Mouse (Mus musculus): ENCODE data around the gene Scn2a. TPM values are rescaled to one million over a fixed set of nuclear protein-coding genes. Genes with fewer than 3 reads are reported as not detected.
A peak's percentile ranks its signal among the peaks of the same experiment; 100 is the strongest.

The Scn2a gene
- 1.5 TPM in 2 replicates for total RNA-seq (2021)
- long read RNA-seq, partial matches to known transcripts: 0 of 2 reads
- long read RNA-seq, other reads (novel, unspliced or antisense): 2 of 2 reads

- peak; percentile 6 for DNase-seq
Observed at GRCm38 (mm10) chr2:65620556-65621166, at the start of gene Scn2a. Scn2a (plus strand) TSS chr2:65620771.

- no peak for DNase-seq
Observed at GRCm38 (mm10) chr2:65587679-65588078, 32.9 kb upstream of the Scn2a start.

DNA sequence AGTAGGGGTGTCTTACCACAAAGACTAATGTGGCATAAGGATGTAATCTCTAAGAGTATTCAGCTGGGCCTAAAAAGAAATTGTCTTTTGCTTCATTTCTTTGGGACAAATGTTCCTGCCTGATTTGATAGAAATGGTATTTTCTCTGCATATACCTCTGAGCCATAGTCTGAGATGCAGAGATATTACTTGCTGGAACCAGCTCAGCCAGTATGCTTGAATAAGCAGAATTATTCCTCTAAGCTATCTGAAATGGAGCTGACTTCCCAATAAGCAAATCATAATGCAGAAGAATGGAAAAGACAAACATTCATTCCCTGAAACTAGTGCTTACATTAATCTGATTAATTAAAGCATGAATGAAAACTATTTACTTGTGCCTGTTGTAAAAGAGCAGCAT, 12.8 kb upstream of the Scn2a start:
- DNase-seq: no peak

GRCm38 (mm10) chr2:65611887-65612286, 8.7 kb upstream of the Scn2a start:
- DNase-seq: no peak

- peak; percentile 48 for DNase-seq
Observed at GRCm38 (mm10) chr2:65619781-65620180, 790 bp upstream of the Scn2a start.

DNA sequence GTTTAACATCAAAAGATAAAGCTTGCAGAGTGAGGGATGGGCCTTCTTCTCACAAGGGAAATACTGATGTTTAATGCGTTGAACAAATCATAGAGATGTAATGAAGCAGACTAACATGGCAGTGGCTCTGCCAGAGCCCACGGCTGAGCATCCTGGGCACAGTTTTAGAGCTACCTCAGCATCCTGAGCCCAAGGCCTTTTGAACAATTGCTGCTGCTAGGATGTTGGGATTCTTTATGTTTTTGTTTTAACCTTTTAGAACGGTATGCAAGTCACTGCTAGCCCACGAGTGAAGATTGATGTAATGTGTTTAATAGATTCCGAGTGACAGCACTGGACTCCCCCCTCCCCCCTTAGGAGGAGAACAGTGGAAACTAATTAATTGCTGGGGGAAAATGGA, 683 bp downstream of the Scn2a start:
- no peak for DNase-seq

DNA sequence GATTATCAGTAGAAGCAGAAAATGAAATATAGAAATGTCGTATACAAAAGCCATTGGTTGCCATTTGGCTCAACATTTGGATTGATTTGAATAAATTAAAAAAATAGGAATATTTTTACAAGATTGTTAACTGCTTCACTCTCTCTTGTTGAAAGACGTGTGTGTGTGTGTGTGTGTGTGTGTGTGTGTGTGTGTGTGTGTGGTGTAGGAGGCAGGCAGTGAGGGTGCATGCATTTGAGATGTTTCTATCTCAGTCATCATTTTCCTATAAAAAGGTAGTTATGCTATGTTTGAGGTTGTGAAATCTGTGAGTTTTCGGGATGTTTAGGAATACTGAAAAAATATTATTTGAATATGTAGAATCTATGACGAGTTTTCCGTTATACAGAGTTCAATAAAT, 1.3 kb downstream of the Scn2a start:
- DNase-seq: no peak

DNA sequence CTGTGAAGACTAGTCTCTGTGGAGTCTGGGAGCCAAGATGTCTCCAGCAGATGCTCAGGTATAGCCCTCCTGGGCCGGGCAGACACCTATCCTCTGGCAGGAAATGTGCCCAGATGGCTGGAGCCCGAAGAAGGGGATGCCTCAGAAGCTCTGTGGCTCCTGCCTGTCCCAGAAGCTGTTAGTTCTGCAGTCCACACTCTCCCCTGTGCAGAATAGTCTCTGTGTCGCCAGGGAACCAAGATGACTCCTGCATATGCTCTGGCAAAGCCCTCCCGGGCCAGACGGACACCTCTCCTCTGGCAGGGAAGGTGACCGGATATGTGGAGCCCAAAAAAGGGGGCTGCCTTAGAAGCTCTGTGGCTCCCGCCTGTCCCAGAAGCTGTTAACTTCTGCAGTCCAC, 32.1 kb downstream of the Scn2a start:
- no peak for DNase-seq

DNA sequence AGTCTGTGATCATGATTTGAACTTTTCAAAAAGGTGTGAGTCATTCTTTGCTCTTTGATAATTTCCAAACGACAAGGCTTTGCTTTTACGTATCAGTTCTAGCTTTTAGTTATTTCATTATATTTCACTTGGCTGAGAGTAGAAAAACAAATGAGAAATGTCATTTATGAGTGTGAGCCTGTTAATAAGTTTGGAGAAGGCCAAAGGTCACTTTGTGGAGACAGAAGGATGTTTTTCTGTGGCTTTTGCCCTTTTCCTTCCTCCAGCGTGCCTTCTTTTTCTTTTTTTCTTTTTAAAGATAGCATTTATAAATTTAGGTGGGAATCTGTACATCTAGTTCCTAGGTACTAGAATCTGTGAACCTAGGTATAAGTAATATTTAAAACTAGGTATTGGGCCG, 36.5 kb downstream of the Scn2a start:
- DNase-seq: no peak

DNA sequence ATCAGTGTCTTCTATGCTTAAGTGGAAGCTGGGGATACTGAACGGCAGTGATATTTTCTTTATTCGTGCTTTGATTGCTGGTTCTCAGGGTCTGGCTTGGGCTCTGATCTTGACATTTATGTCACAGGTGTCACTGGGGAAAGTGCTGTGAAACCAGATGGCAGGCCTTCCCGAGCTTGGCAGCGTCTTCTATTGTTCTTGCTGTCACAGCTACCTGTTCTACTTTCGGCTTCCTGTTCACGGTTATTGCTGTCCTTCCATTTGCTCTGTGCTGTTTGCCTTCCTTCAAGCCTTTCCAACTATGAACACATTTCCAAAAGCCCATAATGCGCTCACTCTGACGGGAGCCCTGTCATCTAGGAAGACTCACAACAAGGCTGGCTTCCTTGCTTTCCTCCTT, 37.9 kb downstream of the Scn2a start:
- DNase-seq: no peak

- DNase-seq: no peak
Observed at GRCm38 (mm10) chr2:65663892-65664291, 43.3 kb downstream of the Scn2a start.

DNA sequence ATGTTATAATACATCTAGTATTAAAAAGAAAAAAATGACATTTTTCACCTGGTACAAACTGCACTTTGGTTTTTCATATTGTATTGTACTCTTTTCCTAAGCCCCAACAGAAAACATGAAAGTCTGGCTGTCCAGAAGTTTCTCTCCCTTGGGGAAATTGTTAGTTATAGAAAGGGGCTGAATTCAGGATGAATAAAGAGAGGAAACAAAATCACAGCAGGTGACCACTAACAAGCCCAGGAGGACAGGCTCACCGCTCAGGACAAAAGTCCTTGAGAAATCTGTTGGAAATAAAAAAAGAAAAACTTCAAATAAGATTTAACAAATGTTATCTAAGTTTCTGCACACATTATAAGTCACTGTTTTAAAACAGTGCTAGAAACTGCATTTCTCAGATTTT, 43.9 kb downstream of the Scn2a start:
- no peak for DNase-seq

- DNase-seq: no peak
Observed at GRCm38 (mm10) chr2:65665180-65665579, 44.6 kb downstream of the Scn2a start.

GRCm38 (mm10) chr2:65667590-65668436, 47.2 kb downstream of the Scn2a start:
- no peak for DNase-seq

DNA sequence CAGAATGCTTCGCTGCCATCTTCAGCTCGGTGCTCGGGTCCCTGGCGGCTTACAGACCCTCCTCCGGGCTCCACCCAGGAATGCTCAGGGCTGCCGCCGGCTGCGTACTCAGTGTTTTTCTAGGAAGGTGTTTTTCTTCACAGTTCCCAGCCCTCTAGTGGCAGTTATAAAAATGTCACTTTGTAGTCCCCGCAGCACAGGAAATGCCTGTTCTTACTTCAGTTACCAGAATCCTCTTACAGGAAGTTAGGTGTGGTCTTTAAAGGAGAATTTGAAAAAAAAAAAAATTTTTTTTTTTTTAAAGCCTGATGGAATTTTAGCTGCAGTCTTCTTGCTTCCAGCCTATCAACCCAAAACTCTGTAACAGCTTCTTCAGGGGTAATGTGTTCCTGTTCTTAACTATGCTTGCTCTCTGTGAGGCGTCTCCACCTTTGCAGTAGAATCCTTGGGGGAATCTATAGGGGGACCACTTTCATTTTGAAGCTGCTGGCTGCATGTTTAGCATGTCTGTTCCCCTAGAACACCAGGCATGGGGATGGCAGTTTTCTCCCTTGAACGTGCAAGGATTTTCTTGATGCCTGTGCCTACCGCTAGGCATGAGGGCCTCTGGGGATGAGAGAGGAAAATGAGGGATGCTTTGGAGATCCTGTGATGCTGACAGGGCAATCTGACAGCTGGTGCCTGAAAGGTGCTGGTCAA, 48.0 kb downstream of the Scn2a start:
- DNase-seq: peak; percentile 40

DNA sequence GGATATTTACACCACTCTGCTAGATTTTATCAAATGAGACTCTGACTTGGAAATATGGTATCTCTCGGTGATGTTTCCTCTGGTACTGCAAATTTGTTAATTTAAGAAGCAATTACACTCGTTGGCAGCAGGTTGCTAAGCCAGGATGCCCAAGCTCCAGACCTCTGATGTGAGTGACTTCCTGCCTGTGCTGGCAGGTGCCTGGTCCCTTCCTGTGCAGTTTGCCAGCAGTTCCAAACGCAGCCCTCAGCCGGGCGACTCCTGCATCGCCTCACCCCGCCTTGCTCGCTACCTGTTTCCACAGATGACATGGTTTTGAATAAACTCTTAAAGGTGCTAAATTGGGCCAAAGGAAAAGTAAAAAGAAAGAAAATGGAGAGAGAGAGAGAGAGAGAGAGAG, 49.0 kb downstream of the Scn2a start:
- no peak for DNase-seq

GRCm38 (mm10) chr2:65670153-65670817, 49.7 kb downstream of the Scn2a start:
- no peak for DNase-seq

GRCm38 (mm10) chr2:65679621-65680020, 59.0 kb downstream of the Scn2a start:
- no peak for DNase-seq

DNA sequence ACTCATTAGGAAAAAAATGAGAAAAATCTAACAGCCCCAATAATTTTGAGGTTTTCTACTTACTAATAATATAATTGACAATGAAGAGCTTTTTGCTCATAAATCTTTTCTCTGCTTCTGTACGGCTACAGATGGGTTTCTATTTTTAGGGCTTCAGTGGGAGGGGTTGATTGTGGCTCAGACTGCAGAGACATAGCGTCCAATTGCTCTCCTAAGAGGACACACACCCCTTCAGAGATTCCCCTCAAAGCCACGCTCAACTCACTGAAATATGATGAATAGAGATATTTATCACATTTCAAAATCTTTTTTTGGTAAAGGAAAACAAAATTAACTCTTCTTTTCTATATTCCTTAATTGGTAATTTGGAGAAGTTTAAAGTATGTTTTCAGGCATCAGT, 64.6 kb downstream of the Scn2a start:
- no peak for DNase-seq

DNA sequence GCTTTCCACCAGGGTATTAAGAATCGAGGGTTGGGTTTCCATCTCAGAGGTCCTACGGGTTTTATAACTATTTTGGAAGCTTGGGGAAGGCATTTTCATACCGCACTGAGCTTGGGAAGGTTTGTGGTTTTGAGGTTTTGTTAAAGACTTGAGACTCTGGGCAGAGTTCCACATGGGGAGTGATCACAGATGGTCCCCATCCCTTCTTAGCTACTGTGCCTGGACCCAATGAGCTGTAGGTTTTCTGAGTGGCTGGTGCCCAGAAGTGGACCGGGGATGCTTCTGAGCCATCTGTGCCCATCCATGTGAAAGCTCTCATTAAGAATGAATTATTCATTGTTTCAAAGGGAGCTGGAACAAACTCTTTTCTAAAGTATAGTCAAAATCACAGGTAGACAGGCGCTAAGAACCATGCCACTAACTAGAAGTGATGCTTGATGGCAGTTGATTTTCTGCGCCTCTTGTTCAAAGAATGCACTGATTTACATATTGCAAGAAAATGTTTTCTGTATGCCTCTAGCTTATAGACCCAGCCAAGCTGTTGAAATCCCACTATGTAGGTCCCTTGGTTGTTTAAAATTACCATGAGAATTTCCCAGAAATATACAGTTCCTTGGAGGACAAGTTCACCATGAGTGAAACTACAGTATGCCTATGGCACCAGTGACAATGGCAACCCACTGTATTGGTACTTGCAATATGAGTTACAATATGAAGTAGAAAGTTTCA, 70.0 kb downstream of the Scn2a start:
- DNase-seq: no peak

DNA sequence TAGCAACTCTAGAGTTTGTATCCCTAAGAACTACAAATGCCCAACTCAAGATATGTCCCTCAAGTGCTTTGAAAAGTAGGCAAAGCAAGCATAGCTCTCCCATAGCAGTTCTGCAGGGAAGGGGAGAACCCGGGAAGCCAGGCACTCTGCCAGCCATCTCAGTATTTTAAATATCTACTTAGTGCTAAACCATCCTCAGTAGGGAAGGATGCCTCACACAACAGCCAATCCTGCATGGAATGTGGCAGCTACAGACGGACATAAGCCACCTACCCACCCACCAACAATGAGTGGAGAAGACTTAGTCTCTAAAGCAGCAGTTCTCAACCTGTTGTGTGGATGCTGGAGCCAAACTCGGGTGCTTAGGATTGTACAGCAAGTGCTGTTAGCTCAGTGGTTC, 73.9 kb downstream of the Scn2a start:
- DNase-seq: no peak

DNA sequence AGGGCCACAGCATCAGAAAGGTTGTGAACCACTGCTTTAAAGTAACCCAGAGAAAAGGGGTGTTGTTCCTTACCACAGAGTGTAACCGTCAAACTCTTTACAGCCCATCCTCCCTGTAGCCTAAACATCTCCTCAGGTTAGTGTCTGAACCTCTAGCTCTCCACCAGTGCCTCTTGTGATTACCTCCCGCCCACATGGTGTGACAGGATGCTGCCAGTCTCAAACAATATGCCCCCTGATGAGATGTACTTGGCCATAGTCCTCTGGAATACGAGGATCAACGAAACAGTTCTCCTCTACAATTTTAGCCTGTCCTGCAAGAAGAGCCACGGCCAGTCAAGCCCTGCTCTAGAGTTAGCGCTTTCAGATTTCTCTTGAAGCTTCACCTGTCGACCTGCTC, 74.5 kb downstream of the Scn2a start:
- DNase-seq: no peak
